ENCODE assay signal across 8 mouse cellular contexts in the genomic region with DNA sequence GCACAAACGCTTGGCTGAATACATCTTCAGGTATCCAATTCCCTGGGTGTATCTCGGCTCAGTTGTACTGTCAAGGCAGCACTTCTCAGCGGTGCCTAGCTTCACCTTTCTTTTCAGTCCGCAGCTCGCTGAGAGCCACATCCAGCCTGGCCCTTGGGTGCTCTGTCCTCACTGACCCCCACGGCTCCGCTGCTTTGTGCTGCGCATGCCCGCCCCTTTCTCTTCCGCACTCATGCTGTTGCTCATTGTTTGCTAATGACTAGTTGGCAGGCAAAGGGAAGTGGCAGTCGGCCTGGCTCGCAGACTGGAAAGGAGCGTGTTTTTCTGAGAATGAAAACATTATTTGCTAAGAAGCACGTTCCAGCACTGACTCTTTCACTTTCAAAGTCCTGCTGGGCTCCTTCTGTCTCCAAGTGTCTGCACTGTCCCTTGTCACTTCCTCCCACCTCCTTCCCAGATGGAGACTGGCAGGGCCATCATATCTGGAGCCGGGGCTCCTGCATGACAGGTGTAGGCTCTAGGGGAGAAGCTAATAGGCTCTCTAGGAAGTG.
DNase-seq lines count a peak whose midpoint lies in the region; ATAC-seq and TF ChIP-seq lines count a peak whose summit lies in the region.

No protein-coding gene starts in this region.

- no peak for TF ChIP-seq POLR2A in limb, embryonic 14.5 days (IDR thresholded peaks at IDR 0.05; ENCODE audit: borderline replicate concordance, extremely low read depth, insufficient read depth, insufficient read length)

- DNase-seq in layer of hippocampus, adult 11-12 months (ENCODE audit: low spot score): peak; percentile 54
- DNase-seq in layer of hippocampus, adult 9-10 months (ENCODE audit: low spot score): no peak
- DNase-seq in embryonic facial prominence, embryonic 11.5 days (ENCODE audit: low spot score): peak; percentile 41
- no peak for DNase-seq in limb, embryonic 14.5 days (ENCODE audit: low spot score)
- DNase-seq in skeletal muscle tissue, adult 2 months (ENCODE audit: low read depth, low spot score): peak; percentile 9

- H3K4me2 ChIP-seq in embryonic facial prominence, embryonic 11.5 days (ENCODE audit: low read depth, low read length): peak overlapping the region; percentile 51
- peak overlapping the region; percentile 66 for H3K4me2 ChIP-seq in heart, embryonic 12.5 days
- peak overlapping the region; percentile 67 for H3K4me2 ChIP-seq in kidney, embryonic 14.5 days (replicated peaks; ENCODE audit: low read depth, low read length)
- peak overlapping the region; percentile 44 for H3K4me2 ChIP-seq in limb, embryonic 14.5 days (replicated peaks; ENCODE audit: low read depth, low read length, severe bottlenecking)
- H3K4me2 ChIP-seq in midbrain, embryonic 12.5 days (replicated peaks): peak overlapping the region; percentile 74

- peak overlapping the region; percentile 27 for H3K4me3 ChIP-seq in embryonic facial prominence, embryonic 11.5 days (ENCODE audit: low read depth, low read length)
- H3K4me3 ChIP-seq in heart, embryonic 12.5 days: peak overlapping the region; percentile 32
- peak overlapping the region; percentile 31 for H3K4me3 ChIP-seq in kidney, embryonic 14.5 days (ENCODE audit: low read length)
- peak overlapping the region; percentile 11; the same call in 1 of the 2 replicates for H3K4me3 ChIP-seq in limb, embryonic 14.5 days (replicated peaks; ENCODE audit: low read length)
- peak overlapping the region; percentile 41 for H3K4me3 ChIP-seq in midbrain, embryonic 12.5 days

- peaks cover 2% of the 10 kb centered on the region; the same call in 1 of the 2 replicates for H3K4me1 ChIP-seq in embryonic facial prominence, embryonic 11.5 days (ENCODE audit: control insufficient read depth, insufficient read depth, low read length)
- H3K4me1 ChIP-seq in heart, embryonic 12.5 days (replicated peaks): 0 out of 2 replicates have a peak, but pooled peaks cover 5% of the 10 kb centered on the region
- peaks cover 7% of the 10 kb centered on the region; the same call in 1 of the 2 replicates for H3K4me1 ChIP-seq in kidney, embryonic 14.5 days (ENCODE audit: control insufficient read depth, insufficient read depth, low read length)
- 0 out of 2 replicates have a peak, but pooled peaks cover 3% of the 10 kb centered on the region for H3K4me1 ChIP-seq in limb, embryonic 14.5 days (ENCODE audit: control insufficient read depth, insufficient read depth, low read length)
- peaks cover 15% of the 10 kb centered on the region for H3K4me1 ChIP-seq in midbrain, embryonic 12.5 days

- H3K9me3 ChIP-seq in embryonic facial prominence, embryonic 11.5 days (replicated peaks; ENCODE audit: control insufficient read depth, low read length): no peaks in the 10 kb centered on the region
- H3K9me3 ChIP-seq in heart, embryonic 12.5 days (replicated peaks): no peaks in the 10 kb centered on the region
- no peaks in the 10 kb centered on the region for H3K9me3 ChIP-seq in kidney, embryonic 14.5 days (ENCODE audit: control insufficient read depth, low read length)
- no peaks in the 10 kb centered on the region for H3K9me3 ChIP-seq in limb, embryonic 14.5 days (ENCODE audit: control insufficient read depth, low read length)
- H3K9me3 ChIP-seq in midbrain, embryonic 12.5 days: no peaks in the 10 kb centered on the region

- H3K36me3 ChIP-seq in embryonic facial prominence, embryonic 11.5 days (replicated peaks; ENCODE audit: control insufficient read depth, insufficient read depth, low read depth, low read length): no peaks in the 10 kb centered on the region
- no peaks in the 10 kb centered on the region for H3K36me3 ChIP-seq in heart, embryonic 12.5 days
- no peaks in the 10 kb centered on the region for H3K36me3 ChIP-seq in kidney, embryonic 14.5 days (ENCODE audit: control insufficient read depth, insufficient read depth, low read length)
- no peaks in the 10 kb centered on the region for H3K36me3 ChIP-seq in limb, embryonic 14.5 days (ENCODE audit: control insufficient read depth, insufficient read depth, low read length)
- H3K36me3 ChIP-seq in midbrain, embryonic 12.5 days: no peaks in the 10 kb centered on the region

- H3K9ac ChIP-seq in embryonic facial prominence, embryonic 11.5 days (replicated peaks; ENCODE audit: low read length): peak overlapping the region; percentile 57
- peak overlapping the region; percentile 49 for H3K9ac ChIP-seq in heart, embryonic 12.5 days
- peak overlapping the region; percentile 42; the same call in 1 of the 2 replicates for H3K9ac ChIP-seq in kidney, embryonic 14.5 days (ENCODE audit: low read depth, low read length)
- H3K9ac ChIP-seq in limb, embryonic 14.5 days (ENCODE audit: low read depth, low read length, severe bottlenecking): peak overlapping the region; percentile 13; the same call in 1 of the 2 replicates
- peak overlapping the region; percentile 49 for H3K9ac ChIP-seq in midbrain, embryonic 12.5 days (replicated peaks)

- H3K27me3 ChIP-seq in embryonic facial prominence, embryonic 11.5 days (ENCODE audit: control insufficient read depth, insufficient read depth, low read length): no peaks in the 10 kb centered on the region
- H3K27me3 ChIP-seq in heart, embryonic 12.5 days (replicated peaks): 0 out of 2 replicates have a peak, but pooled peaks cover 3% of the 10 kb centered on the region
- no peaks in the 10 kb centered on the region for H3K27me3 ChIP-seq in kidney, embryonic 14.5 days (ENCODE audit: control insufficient read depth, insufficient read depth, low read length)
- H3K27me3 ChIP-seq in limb, embryonic 14.5 days (ENCODE audit: control insufficient read depth, insufficient read depth, low read length): no peaks in the 10 kb centered on the region
- H3K27me3 ChIP-seq in midbrain, embryonic 12.5 days: no peaks in the 10 kb centered on the region

- H3K27ac ChIP-seq in embryonic facial prominence, embryonic 11.5 days (replicated peaks; ENCODE audit: low read depth, low read length): no peak overlapping the region
- H3K27ac ChIP-seq in heart, embryonic 12.5 days (ENCODE audit: poor library complexity, severe bottlenecking): no peak overlapping the region
- H3K27ac ChIP-seq in kidney, embryonic 14.5 days (ENCODE audit: low read depth, low read length): no peak overlapping the region
- H3K27ac ChIP-seq in limb, embryonic 14.5 days (replicated peaks; ENCODE audit: low read depth, low read length): no peak overlapping the region
- no peak overlapping the region for H3K27ac ChIP-seq in midbrain, embryonic 12.5 days (replicated peaks)

- 7% methylated on average over 15 of the region's 15 CpGs for WGBS in embryonic facial prominence, embryonic 11.5 days
- 21% methylated on average over 15 of the region's 15 CpGs for WGBS in heart, embryonic 12.5 days
- 9% methylated on average over 15 of the region's 15 CpGs for WGBS in kidney, embryonic 14.5 days
- WGBS in limb, embryonic 14.5 days: 19% methylated on average over 15 of the region's 15 CpGs
- 6% methylated on average over 15 of the region's 15 CpGs for WGBS in midbrain, embryonic 12.5 days

- no peak; the same call in 1 of the 2 replicates for ATAC-seq in embryonic facial prominence, embryonic 11.5 days (replicated peaks; ENCODE audit: insufficient number of reproducible peaks, low FRiP score, low TSS enrichment, low read depth)
- ATAC-seq in heart, embryonic 12.5 days (ENCODE audit: insufficient number of reproducible peaks, low FRiP score): peak; percentile 72; the same call in 1 of the 2 replicates
- peak; percentile 76; the same call in 1 of the 2 replicates for ATAC-seq in kidney, embryonic 14.5 days (ENCODE audit: low FRiP score, low TSS enrichment)
- ATAC-seq in limb, embryonic 14.5 days (ENCODE audit: low FRiP score, low read depth): no peak
- ATAC-seq in midbrain, embryonic 12.5 days (ENCODE audit: low FRiP score, low read depth): peak; percentile 84

Comparison
In these comparisons a context has a peak if more than half of its experiments do, and no peak if none do; other contexts are left out.
1. DNase-seq: peak in layer of hippocampus, adult 11-12 months (single experiment), embryonic facial prominence, embryonic 11.5 days (single experiment) and skeletal muscle tissue, adult 2 months (single experiment); none in layer of hippocampus, adult 9-10 months (single experiment) and limb, embryonic 14.5 days (single experiment).
2. ATAC-seq: peak in heart, embryonic 12.5 days (single experiment), kidney, embryonic 14.5 days (single experiment) and midbrain, embryonic 12.5 days (single experiment); none in embryonic facial prominence, embryonic 11.5 days (single experiment) and limb, embryonic 14.5 days (single experiment).
3. Peak in every context shown above with its lines, with median percentiles within 50 percentile points of each other: H3K4me2 ChIP-seq, H3K4me3 ChIP-seq and H3K9ac ChIP-seq.